Mouse (Mus musculus) kidney, adult 8-10 months (tissue): ENCODE data around the gene Gm36245.
A peak's percentile ranks its signal among the peaks of the same experiment; 100 is the strongest.
"Not testable (repeated sequence)": the region's sequence is repeated elsewhere in the genome, so short reads cannot be mapped to it uniquely, and the experiment has no call there.

Experiments used
- DNase-seq, 2 experiments: peaks; one replicate each; pipeline ENCODE4 v3.0.0; 2022

Gm36245 gene

DNA sequence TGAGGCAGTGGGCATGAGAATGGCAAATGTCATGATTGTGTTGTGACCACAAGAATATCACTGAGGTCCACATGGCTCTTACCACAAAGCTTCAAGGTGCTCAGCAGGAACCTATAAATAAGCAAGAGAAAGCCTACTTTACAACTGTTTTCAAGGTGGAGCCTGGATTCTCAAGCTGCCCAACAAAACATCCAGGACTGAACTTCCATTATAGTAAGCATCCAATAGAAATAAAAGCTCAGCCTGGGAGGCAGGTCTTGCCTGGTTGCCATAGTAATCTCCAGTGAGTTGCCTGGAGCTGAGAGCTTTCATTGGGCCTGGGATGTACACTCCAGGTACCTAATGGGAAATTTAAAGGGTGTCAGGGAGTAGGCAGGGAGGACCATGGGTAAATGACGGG, at the start of gene Gm36245:
TSS of gene Gm36245 (plus strand) at position 301 of the 400 bp plus-strand sequence.
- DNase-seq = no peak

GRCm38 (mm10) chr15:77561792-77562191, 37.3 kb upstream of the Gm36245 start, which contains the start of gene 1700025B11Rik:
Gene 1700025B11Rik (minus strand): TSS chr15:77561892.
- no peak for DNase-seq

DNA sequence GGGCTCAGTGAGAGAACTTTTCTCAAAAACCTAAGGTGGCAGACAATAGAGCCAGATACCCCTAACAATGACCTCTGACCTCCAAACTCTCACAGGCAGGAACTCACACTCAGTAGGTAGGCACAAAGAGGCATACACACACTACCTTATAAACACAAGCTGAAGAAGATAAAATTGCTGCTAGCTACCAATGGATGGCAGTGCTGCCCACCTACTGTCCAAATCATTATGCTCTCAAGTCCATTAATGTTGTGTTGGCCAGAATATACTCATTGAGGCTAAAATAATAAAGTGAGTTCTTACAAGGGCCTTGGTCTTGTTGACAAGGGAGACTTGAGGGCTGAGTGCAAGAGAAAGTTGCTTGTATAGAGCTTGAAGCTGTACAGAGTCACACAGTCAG, 35.8 kb upstream of the Gm36245 start:
- DNase-seq = no peak

DNA sequence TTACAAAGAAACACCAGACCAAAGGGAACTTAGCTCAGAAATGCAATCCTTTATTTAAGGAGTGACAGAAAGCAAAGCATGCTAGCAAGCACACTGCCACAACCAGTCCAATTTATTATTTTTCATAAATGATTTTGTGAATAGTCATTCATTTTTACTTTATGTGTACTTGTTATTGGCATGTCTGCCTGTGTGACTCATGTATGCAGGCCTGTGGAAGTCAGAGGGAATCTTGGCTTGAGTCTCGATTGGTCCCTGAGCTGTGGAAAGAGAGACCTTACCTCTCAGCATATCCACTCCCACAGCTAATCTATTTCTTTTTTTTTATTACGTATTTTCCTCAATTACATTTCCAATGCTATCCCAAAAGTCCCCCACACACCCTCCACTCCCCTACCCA, 20.3 kb upstream of the Gm36245 start:
- no peak for DNase-seq

DNA sequence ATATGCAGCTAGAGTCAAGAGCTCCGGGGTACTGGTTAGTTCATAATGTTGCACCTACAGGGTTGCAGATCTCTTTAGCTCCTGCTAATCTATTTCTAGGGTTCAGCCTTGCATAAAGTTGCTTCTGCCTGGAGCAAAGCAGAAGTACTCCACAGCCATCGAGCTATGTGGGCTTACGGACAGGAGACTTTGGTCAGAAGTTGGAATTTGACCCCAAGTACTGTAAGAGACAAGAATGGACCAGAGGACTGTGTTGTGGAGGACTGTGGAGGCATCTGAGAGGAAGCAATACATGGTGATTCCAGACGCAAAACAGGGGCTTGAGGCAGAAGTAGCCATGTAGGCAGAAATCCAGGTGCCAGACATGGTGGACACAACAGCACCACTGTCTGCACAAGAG, 19.7 kb upstream of the Gm36245 start:
- DNase-seq = peak; percentile 19 to 45

DNA sequence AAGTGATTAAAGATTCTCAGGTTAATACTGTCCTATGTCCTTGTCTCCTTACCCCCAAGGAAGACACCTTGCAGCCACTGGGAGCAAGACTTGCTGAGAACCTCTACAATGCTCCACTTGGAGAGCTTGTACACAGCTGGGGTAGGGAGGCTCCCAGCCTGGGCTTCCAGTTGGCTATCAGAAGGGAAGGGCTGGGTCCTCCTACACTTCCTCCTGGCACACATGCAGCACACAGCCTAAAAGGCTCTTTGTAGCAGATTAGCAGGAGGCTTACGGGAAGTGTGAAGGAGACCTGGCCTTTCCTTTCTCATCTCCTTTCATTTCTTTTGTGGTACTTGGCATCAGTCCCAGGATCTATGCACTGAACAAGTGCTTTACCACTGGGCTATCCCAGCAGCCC, 17.4 kb upstream of the Gm36245 start:
- DNase-seq = peak; percentile 11 to 18

- no peak for DNase-seq
Measured at GRCm38 (mm10) chr15:77587026-77587425, 12.0 kb upstream of the Gm36245 start.

GRCm38 (mm10) chr15:77588981-77589380, 10.1 kb upstream of the Gm36245 start:
- DNase-seq = no peak

GRCm38 (mm10) chr15:77590881-77591280, 8.2 kb upstream of the Gm36245 start:
- DNase-seq = peak; percentile 25 to 45

DNA sequence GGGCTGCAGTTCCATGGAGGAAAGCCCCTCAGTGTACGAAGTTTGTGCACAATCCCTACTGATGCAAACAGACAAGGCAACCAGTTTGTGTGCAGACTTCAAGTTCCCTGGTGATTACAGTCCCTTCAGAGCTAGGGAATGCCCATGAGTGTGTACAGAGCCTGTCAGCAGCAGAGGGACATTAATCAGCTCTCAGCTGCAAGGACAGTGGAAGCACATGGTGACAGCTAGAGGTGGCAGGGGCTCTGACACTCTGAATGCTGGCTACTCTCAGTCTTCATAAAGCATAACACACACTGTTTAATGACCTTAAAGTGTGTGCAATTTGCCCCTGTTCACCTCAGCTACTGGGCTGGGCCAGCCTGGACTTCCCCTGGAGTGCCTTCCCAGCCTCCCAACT, 5.5 kb upstream of the Gm36245 start:
- DNase-seq = no peak

DNA sequence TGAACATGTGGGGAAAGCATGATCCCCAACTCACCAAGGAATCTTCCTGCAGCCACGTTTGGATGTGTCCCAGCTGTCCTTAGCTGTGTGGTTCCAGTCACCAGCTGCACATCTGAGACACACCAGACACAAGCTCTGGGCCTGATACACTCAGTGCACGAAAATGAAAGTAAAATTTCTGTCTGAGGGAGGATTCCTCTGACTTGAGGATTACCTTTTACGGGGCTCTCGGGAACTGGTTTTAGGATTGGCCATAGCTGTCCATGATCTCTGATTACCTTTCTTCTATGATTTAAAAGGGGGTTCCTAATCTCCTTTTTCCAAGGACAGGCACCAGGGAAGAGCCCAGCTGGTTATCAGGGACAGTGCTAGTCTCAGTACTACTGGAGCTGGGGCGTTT, 3.1 kb upstream of the Gm36245 start, which contains the start of gene Apol10b:
TSS of gene Apol10b (minus strand) at position 165 of the 400 bp plus-strand sequence.
- DNase-seq = no peak

GRCm38 (mm10) chr15:77598429-77598828, 629 bp upstream of the Gm36245 start:
- peak; percentile 23 to 42 for DNase-seq

GRCm38 (mm10) chr15:77606069-77606468, 7.0 kb downstream of the Gm36245 start:
- peak in 1 of 2 experiments; percentile 8 for DNase-seq

DNA sequence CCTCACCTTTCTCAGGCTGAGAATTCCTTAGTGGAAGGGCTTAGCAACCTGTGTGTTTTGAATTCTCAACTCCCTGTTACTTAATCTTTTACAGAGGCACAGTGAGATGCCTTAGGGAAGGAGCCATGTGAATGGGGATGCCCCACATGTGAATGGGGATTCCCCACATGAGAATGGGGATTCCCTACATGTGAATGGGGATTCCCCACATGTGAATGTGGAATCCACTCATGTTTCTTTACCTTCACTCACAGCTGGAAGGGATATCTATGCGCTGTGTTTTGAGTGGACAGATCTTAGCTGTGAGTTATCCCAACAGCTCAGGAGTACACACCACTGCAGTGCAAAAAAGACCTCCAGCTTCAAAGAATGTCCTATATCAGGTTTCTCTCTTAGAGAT, 25.7 kb downstream of the Gm36245 start:
- DNase-seq = no peak

DNA sequence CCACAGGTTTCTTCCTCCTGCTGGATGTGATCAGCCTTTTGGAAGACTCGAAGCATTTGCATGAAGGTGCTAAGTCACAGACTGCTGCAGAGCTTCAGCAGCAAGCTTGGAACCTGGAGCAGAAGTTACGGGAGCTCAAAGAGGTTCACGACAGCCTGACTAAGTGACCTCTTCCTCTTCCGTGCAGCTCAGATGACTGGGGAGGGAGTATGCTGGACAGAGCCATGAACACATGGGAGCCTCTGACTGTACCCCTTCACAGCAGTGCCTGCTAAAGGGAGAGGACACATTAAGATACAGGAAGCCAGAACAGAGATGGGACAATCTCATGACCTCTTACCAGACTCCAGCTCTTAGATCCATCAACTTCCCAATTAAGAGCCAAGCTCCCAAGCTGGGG, 27.4 kb downstream of the Gm36245 start:
- not testable (repeated sequence) for DNase-seq

DNA sequence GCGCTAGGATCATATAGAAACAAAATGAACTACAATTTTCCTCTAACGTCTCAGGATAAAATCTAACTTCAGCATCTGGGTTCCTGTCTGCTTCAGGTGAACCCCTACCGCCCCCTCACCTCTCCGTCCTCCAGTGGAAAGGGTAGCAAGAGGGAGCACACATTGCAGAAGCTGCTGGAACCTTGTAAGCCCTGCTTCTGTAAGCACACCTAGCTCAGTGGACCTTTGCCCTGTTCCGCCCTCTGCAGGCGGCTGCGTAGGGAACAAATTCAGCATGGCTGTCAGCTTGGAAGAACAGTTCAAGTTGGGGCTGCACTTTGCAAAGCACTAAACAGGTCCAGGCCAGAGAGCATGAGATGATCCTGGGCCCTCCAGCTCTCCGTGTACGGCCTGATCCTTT, 29.6 kb downstream of the Gm36245 start:
- peak in 1 of 2 experiments; percentile 13 for DNase-seq

GRCm38 (mm10) chr15:77629822-77630221, 30.8 kb downstream of the Gm36245 start:
- not testable (repeated sequence) for DNase-seq

- not testable (repeated sequence) for DNase-seq
Measured at GRCm38 (mm10) chr15:77643176-77643575, 44.1 kb downstream of the Gm36245 start, which contains the start of gene Apol11b. Gene Apol11b (minus strand): TSS chr15:77643286.

DNA sequence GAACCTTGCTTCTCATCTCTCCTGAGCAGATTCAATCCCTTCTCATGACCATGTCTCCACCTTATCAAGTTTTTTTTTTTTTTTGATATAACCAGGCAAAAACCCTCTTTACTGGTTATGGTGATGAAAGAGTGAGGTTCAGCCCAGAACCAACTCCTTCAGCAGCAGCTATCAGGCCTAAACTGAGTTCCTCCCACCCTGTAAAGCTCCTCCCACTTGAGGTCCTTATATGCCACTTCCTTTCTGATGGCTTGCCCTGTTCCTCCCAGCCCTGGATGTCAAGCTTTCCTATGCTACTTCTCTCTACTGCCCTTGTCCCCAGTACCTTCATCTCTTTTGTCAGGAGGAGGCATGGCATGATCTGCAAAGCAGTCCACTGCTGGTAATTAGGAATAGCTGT, 52.1 kb downstream of the Gm36245 start:
- DNase-seq = not testable (repeated sequence)
